Mouse (Mus musculus): ENCODE measurements around the gene Eif4g3. TPM values are rescaled to one million over a fixed set of nuclear protein-coding genes. Genes with fewer than 3 reads are reported as not detected.
"Not testable (repeated sequence)": the region's sequence is repeated elsewhere in the genome, so short reads cannot be mapped to it uniquely, and the experiment has no call there.

Gene Eif4g3
- polyA plus RNA-seq, 1 experiment from 2014 or later = 51.0 TPM

- H3K4me2 ChIP-seq = no peak overlapping the region
- WGBS = 65% methylated on average over 9 of the region's 9 CpGs
- peak; percentile 28; the same call in 1 of the 2 replicates for ATAC-seq (ENCODE audit: low FRiP score, low read depth)
- H3K36me3 ChIP-seq = peaks cover 23% of the 10 kb centered on the region
- no peaks in the 10 kb centered on the region for H3K9me3 ChIP-seq
- no peak overlapping the region for H3K27ac ChIP-seq (replicated peaks)
- H3K4me3 ChIP-seq = no peak overlapping the region
- H3K9ac ChIP-seq = no peak overlapping the region
- no peaks in the 10 kb centered on the region; the same call in 1 of the 2 replicates for H3K4me1 ChIP-seq (replicated peaks)
- no peaks in the 10 kb centered on the region for H3K27me3 ChIP-seq
Observed at GRCm38 (mm10) chr4:137963881-137964584, 28.8 kb upstream of the Eif4g3 start.

DNA sequence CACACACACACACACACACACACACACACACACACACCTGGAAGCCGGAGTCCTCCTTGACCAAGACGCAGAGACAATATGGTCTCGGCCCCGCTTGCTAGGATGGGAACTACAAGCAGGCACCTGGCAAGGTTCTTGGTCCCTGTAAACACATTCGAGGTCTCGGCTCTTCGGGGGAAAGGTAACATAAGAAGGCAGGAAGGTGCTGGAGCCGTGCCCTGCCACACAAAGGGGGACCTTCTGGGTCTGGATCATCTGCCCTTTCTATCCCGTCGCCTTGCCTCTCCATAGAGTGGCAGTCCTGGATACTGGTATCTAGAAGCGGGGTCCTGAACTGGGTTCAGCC lies 28.3 kb upstream of the Eif4g3 start:
- no peak overlapping the region for H3K9ac ChIP-seq
- ATAC-seq (ENCODE audit: low FRiP score, low read depth) = no peak
- WGBS = 95% methylated on average over 11 of the region's 11 CpGs
- H3K36me3 ChIP-seq = peaks cover 17% of the 10 kb centered on the region
- H3K4me3 ChIP-seq = no peak overlapping the region
- H3K4me2 ChIP-seq = no peak overlapping the region
- H3K4me1 ChIP-seq (replicated peaks) = no peaks in the 10 kb centered on the region; the same call in 1 of the 2 replicates
- no peaks in the 10 kb centered on the region for H3K9me3 ChIP-seq
- H3K27ac ChIP-seq (replicated peaks) = no peak overlapping the region
- H3K27me3 ChIP-seq = no peaks in the 10 kb centered on the region

DNA sequence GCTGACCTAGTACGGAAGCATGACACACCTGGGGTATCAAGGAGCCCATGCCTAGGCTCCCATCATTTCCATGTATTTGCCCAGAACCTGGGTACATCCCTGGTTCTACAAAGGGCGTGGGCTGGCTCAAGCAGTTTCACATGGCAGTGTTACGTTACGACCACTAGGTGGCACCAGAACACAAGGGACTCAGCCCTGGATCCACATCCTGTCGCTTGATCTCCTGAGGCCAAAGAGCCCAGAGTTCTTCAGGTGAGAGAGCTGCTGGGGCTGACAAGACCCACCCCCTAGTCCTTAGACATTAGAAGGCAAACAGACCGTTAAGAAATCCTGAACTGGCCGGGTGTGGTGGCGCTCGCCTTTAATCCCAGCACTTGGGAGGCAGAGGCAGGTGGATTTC lies 24.6 kb upstream of the Eif4g3 start:
- H3K27me3 ChIP-seq = no peaks in the 10 kb centered on the region
- H3K36me3 ChIP-seq = no peaks in the 10 kb centered on the region
- 11% methylated on average over 9 of the region's 9 CpGs for WGBS
- ATAC-seq (ENCODE audit: low FRiP score, low read depth) = peak; percentile 55; the same call in 1 of the 2 replicates
- H3K4me2 ChIP-seq = no peak overlapping the region
- no peak overlapping the region for H3K27ac ChIP-seq (replicated peaks)
- H3K4me1 ChIP-seq (replicated peaks) = no peaks in the 10 kb centered on the region
- no peak overlapping the region for H3K9ac ChIP-seq
- H3K9me3 ChIP-seq = no peaks in the 10 kb centered on the region
- no peak overlapping the region for H3K4me3 ChIP-seq

DNA sequence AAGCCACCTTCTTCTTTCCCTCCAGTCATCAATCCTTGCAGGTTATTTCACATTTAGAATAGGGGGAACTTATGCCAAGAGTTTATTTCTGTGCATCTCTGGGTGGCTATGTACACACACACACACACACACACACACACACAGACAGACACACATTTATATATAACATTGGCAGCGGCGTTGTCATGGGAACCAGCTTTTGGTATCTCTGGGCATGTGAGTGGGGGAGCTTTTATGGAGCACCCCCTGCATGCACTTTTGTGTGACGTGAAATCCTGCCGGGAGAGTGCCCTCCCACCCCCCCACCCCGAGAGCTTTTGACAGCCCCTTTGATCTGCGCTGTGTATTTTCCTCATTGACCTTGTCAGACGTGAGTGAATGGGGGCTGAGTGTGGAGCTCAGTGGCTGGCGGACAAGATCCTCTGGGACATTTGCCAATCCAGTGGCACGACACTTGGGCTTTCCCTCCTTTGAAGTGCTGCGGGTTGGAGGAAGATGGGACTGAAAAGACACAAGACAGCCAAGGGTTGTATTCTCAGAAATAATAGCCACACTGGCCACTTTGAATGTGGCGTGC lies 22.1 kb upstream of the Eif4g3 start:
- not testable (repeated sequence) for H3K9ac ChIP-seq; H3K27me3 ChIP-seq; H3K4me3 ChIP-seq; ATAC-seq (ENCODE audit: low FRiP score, low read depth); H3K27ac ChIP-seq (replicated peaks); H3K4me2 ChIP-seq; H3K36me3 ChIP-seq; H3K9me3 ChIP-seq; H3K4me1 ChIP-seq (replicated peaks)
- no CpG with 5 or more reads among the region's 11 CpGs for WGBS

- no CpG with 5 or more reads among the region's 11 CpGs for WGBS
- not testable (repeated sequence) for H3K27me3 ChIP-seq; H3K9ac ChIP-seq; H3K36me3 ChIP-seq; H3K4me3 ChIP-seq; H3K4me1 ChIP-seq (replicated peaks); H3K4me2 ChIP-seq; H3K27ac ChIP-seq (replicated peaks); H3K9me3 ChIP-seq
- ATAC-seq (ENCODE audit: low FRiP score, low read depth) = peak; percentile 25; the same call in 1 of the 2 replicates
Observed at GRCm38 (mm10) chr4:137974856-137975432, 17.9 kb upstream of the Eif4g3 start.

- WGBS = no CpG with 5 or more reads among the region's 11 CpGs
- H3K36me3 ChIP-seq; H3K4me3 ChIP-seq; H3K27ac ChIP-seq (replicated peaks); H3K9ac ChIP-seq; H3K4me2 ChIP-seq; H3K4me1 ChIP-seq (replicated peaks); H3K27me3 ChIP-seq; H3K9me3 ChIP-seq: not testable (repeated sequence)
- peak; percentile 54 for ATAC-seq (ENCODE audit: low FRiP score, low read depth)
Observed at GRCm38 (mm10) chr4:137979066-137979644, 13.7 kb upstream of the Eif4g3 start.

GRCm38 (mm10) chr4:137982869-137983268 lies 10.0 kb upstream of the Eif4g3 start:
- WGBS = 92% methylated on average over 1 of the region's 1 CpGs

GRCm38 (mm10) chr4:137984212-137984611 lies 8.6 kb upstream of the Eif4g3 start:
- no peaks in the 10 kb centered on the region for H3K27me3 ChIP-seq
- H3K9ac ChIP-seq = no peak overlapping the region
- no peak overlapping the region for H3K4me2 ChIP-seq
- WGBS = 33% methylated on average over 10 of the region's 10 CpGs
- no peak for ATAC-seq (ENCODE audit: low FRiP score, low read depth)
- H3K9me3 ChIP-seq = no peaks in the 10 kb centered on the region
- 0 out of 2 replicates have a peak, but pooled peaks cover 2% of the 10 kb centered on the region for H3K4me1 ChIP-seq (replicated peaks)
- H3K4me3 ChIP-seq = no peak overlapping the region
- H3K27ac ChIP-seq (replicated peaks) = 0 out of 2 replicates have a peak overlapping the region, but pooled peaks have one; percentile 0
- no peaks in the 10 kb centered on the region for H3K36me3 ChIP-seq

More at GRCm38 (mm10) chr4:137982869-137983268, 10.0 kb upstream of the Eif4g3 start:
- Histone ChIP-seq H3K9ac (no peak overlapping the region), H3K4me2 (no peak overlapping the region), H3K27me3 (no peaks in the 10 kb centered on the region), H3K9me3 (no peaks in the 10 kb centered on the region), H3K36me3 (no peaks in the 10 kb centered on the region), H3K27ac (replicated peaks) (no peak overlapping the region), H3K4me3 (no peak overlapping the region), H3K4me1 (replicated peaks) (0 out of 2 replicates have a peak, but pooled peaks cover 2% of the 10 kb centered on the region)
- ATAC-seq (ENCODE audit: low FRiP score, low read depth) = no peak

DNA sequence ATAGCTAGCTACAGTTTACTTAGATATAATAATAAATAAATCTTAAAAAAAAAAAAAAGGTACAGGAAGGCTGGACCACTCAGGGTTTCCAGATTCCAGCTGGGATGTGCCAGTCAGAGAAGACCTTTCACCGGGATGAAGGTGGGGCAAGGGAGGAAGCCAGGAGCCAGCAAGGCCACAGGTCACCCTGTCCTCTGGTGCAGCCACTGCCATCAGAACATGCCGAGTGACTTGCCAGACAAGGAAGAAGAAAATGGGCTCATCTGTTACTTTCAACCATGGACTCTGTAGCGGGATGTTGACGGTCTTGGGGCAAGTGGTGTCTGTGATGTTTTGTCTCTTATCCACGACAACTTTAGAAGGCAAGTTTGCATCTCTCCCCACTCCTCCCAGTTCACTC lies 8.1 kb upstream of the Eif4g3 start:
- no peak for ATAC-seq (ENCODE audit: low FRiP score, low read depth)
- H3K27ac ChIP-seq (replicated peaks) = 0 out of 2 replicates have a peak overlapping the region, but pooled peaks have one; percentile 0
- no peak overlapping the region for H3K9ac ChIP-seq
- H3K4me3 ChIP-seq = no peak overlapping the region
- H3K9me3 ChIP-seq = no peaks in the 10 kb centered on the region
- no peaks in the 10 kb centered on the region for H3K27me3 ChIP-seq
- 0 out of 2 replicates have a peak, but pooled peaks cover 2% of the 10 kb centered on the region for H3K4me1 ChIP-seq (replicated peaks)
- 83% methylated on average over 5 of the region's 5 CpGs for whole genome bisulfite sequencing
- H3K36me3 ChIP-seq = no peaks in the 10 kb centered on the region
- H3K4me2 ChIP-seq = no peak overlapping the region

- WGBS = 86% methylated on average over 5 of the region's 5 CpGs
- Histone ChIP-seq H3K4me1 (replicated peaks) (peaks cover 6% of the 10 kb centered on the region), H3K9me3 (no peaks in the 10 kb centered on the region), H3K27ac (replicated peaks) (no peak overlapping the region), H3K4me2 (no peak overlapping the region), H3K27me3 (no peaks in the 10 kb centered on the region), H3K9ac (no peak overlapping the region), H3K4me3 (no peak overlapping the region), H3K36me3 (no peaks in the 10 kb centered on the region)
- no peak for ATAC-seq (ENCODE audit: low FRiP score, low read depth)
Observed at GRCm38 (mm10) chr4:137989426-137989825, 3.4 kb upstream of the Eif4g3 start.

DNA sequence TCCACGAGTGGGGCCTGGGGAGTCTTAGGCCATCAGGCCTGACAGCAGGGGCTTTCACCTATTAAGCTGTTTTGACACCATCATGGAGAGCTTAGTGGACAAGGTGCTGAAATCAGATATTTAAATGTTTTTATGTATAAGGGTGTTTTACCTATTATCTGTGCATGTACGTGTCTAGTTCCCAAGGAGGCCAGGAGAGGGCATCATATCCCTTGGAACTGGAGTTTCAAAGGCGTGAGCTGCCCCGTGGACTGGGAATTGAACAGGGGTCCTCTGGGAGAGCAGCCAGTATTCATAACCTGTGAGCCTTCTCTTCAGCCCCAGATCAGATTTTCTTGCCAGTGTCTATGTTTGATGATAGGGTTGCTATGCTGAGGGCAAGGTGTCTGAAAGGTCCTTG lies 2.4 kb upstream of the Eif4g3 start:
- no peak overlapping the region for H3K4me2 ChIP-seq
- H3K27me3 ChIP-seq = no peaks in the 10 kb centered on the region
- no peak overlapping the region for H3K4me3 ChIP-seq
- 86% methylated on average over 4 of the region's 4 CpGs for WGBS
- H3K27ac ChIP-seq (replicated peaks) = no peak overlapping the region
- no peak overlapping the region for H3K9ac ChIP-seq
- no peaks in the 10 kb centered on the region for H3K36me3 ChIP-seq
- peaks cover 15% of the 10 kb centered on the region for H3K4me1 ChIP-seq (replicated peaks)
- no peak for ATAC-seq (ENCODE audit: low FRiP score, low read depth)
- no peaks in the 10 kb centered on the region for H3K9me3 ChIP-seq

DNA sequence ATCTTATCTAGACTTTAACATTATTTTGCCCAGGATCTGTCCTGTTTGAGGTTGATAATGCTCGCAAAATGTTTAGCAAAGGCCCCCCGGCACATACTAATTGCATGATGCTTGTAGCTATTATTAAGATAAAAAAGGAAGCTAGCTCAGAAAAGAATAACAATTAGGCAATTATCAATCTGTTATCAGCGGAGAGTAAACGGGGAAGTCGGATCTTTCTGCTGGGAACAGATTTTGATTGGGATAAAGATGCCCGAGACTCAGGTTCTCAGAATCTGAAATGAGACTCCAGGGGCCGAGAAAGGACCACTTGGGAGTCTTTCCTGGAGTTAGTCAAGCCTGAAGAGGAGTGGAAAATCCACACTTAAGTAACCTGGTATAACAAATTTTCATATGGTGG lies 1.6 kb upstream of the Eif4g3 start:
- H3K27ac ChIP-seq (replicated peaks) = no peak overlapping the region
- H3K4me3 ChIP-seq = no peak overlapping the region
- 63% methylated on average over 7 of the region's 7 CpGs for WGBS
- H3K36me3 ChIP-seq = no peaks in the 10 kb centered on the region
- H3K9ac ChIP-seq = no peak overlapping the region
- peaks cover 23% of the 10 kb centered on the region for H3K4me1 ChIP-seq (replicated peaks)
- no peak overlapping the region for H3K4me2 ChIP-seq
- no peak for ATAC-seq (ENCODE audit: low FRiP score, low read depth)
- H3K9me3 ChIP-seq = no peaks in the 10 kb centered on the region
- H3K27me3 ChIP-seq = no peaks in the 10 kb centered on the region
